Mouse (Mus musculus): ENCODE measurements around the gene Oas1d.

Gene Oas1d

DNA sequence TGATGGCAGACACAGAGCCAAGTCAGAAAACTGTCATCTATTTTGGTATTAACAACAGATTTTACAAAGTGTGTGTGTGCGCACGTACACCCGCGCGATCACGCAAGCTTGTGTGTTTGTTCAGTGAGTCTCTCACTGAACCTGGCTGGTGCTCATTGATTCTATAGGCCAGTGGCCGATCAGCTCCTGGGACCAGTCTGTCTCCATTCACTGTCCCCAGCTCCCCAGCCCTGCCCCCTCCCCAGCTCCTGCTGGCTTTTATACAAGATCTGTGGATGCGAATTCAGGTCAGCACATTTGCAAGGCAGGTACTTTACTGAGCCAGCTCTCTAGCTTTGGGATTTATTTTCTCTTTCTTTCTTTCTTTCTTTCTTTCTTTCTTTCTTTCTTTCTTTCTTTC, 54.5 kb downstream of the Oas1d start:
- no peak for DNase-seq (ENCODE audit: low read depth, low spot score)

DNA sequence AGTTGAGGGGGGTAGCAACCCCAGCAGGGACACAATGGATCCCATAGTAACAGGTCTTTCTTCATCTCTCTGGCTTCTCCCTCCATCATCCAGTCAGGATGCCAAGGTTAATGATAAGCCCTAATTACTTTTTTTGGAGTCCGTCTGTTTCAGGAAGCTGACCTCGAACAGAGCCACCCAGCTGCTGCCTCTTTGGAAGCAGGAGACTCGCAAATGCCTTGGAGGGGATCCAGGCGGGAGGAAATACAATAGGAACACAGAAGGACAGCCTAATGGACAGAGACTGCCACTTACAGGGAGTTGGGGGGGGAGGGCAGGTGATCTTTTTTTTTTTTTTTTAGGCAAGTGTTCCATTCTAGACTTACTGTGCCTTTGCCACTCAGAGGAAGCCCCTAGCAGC, 55.4 kb downstream of the Oas1d start:
- DNase-seq (ENCODE audit: low read depth, low spot score): no peak

All from telencephalon, adult 2 months (tissue).